Mouse (Mus musculus) heart, adult 2 months (tissue): ENCODE measurements around the gene Tbc1d22b.

Experiments used
- CTCF ChIP-seq: fragments of 200-600 bp; IDR thresholded peaks from 2 replicates; pipeline ENCODE4 v1.8.1; 2022; ENCODE audit warnings: antibody characterized with exemption, mild to moderate bottlenecking, moderate library complexity
- POLR2A ChIP-seq: fragments of 200-500 bp; IDR thresholded peaks from 2 replicates; pipeline ENCODE4 v1.6.1; 2011; ENCODE audit warnings: mild to moderate bottlenecking, low read depth, low read length, control low read depth; ENCODE audit not compliant: insufficient read depth

- no peak for TF ChIP-seq CTCF
- TF ChIP-seq POLR2A = no peak
These were observed 87.8 kb downstream of the Tbc1d22b start for GRCm38 (mm10) chr17:29637377-29637776.
